Mouse (Mus musculus): Measurements from ENCODE around the gene Rb1.

Rb1 gene

DNA sequence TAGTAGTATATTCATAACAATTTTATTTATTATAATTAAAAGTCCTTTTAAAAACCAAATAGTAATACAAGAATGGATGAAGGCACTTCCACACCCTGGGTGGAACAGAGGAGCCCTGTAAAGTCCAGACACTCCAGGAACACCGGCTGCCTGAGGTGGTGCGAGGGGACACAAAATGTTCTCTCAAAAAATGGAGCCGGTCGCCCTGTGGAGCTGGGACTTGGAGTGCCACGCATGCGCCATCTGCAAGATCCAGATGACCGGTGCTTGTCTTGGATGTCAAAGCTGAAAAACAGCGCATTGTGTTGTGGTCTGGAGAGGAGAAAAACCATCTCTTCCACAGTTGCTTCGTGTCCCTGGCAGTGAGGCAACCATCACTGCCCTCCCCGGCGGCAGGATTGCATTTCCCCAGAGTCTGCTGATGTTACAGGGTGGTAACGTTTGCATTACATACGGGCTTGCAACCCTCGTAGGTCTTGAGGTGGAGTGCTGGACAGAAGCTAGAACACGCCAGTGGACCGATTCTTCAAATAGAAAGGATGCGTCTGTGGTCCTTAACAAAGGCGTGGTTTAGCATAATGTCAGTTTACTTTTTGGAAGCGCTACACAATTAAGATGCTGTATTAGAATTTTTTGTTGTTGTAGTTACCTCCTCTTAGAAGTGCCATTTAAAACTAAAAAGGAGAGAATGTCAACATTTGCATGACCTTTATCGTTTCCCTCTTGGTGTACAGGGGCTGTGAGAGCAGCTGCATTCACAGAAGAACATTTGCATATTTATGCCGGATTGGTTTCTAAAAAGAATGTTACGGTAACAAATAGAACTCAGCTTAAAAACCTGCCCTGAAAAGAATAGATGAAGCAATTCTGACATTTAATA, 9.5 kb upstream of the Rb1 start:
- no peak for DNase-seq

GRCm38 (mm10) chr14:73333880-73334279, 8.3 kb upstream of the Rb1 start:
- DNase-seq, result no peak

DNA sequence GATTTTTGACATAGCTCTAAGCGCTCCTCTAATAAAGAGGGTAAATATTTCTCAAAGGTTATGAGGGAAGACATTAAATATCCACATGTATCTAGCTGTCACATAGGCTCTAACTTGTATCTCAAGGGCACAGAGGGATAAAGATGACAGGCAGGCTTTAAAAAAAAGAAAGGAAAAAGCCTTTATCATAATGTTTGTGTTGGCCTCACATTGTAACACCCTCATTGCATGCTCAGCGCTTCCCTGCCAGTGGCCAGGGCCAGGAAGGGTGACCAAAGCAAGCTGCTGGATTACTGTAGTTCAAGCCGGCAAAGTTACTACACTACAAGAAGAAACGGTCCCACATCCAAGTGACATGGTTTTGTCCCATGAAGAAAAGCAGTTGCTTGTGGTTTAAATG, 5.8 kb upstream of the Rb1 start:
- no peak for DNase-seq

DNA sequence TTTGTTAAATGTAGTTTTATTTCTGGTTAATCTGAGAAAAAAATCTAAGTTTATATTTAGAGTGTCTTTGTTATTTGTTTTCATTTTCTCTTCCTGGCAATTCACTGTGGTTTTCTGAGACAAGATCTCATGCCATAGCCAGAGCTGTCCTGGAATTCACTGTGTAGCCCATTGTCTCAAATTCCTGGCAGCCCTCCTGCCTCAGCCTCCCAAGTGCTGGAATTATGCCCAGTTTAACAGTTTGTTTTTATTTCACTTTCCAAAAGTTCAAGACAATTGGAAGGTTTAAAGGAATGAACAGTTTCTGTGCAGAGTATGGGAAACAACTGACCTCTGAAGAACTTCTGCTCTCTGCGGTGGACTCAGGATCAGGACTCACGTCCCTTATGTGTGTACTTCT, 4.2 kb upstream of the Rb1 start:
- DNase-seq, result no peak

DNA sequence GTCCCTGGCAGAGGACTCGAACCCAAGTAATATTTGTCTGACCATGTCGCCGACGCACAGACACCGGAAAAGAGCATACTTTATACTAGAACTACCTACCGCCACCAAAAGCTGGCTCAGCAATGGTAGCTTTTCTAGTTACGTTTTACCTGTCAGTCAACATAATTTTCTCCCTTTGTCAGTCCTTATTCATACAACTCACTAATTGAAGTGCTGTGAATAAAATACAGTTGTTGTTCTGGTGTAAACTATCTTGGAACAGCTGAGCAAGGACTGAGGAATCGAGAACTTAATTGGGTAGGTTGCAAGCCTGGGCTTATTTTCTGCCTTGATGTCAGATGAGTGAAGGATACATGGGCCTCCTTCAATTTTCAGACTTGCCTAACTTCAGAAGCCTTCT, 889 bp upstream of the Rb1 start:
- DNase-seq, result no peak

GRCm38 (mm10) chr14:73324634-73325455, 777 bp downstream of the Rb1 start:
- peak; percentile 55 for DNase-seq

DNA sequence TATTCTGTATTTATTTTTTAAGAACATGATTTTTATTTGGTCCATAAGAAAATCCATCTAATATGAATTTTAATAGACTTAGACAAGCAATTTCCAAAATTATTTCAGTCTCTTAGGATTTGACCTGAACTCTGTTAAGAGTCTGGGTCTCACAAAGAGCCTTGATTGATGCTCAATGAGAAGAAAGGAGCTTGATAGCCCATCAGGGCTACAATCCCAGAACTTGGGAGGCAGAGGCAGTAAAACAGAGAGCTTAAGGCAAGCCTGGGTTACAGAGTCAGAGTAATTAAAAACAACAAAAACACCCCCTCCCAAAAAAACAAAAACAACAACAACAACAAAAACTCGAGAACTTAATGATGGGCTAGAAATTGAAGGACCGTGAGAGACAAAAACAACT, 1.7 kb downstream of the Rb1 start:
- DNase-seq, result no peak

DNA sequence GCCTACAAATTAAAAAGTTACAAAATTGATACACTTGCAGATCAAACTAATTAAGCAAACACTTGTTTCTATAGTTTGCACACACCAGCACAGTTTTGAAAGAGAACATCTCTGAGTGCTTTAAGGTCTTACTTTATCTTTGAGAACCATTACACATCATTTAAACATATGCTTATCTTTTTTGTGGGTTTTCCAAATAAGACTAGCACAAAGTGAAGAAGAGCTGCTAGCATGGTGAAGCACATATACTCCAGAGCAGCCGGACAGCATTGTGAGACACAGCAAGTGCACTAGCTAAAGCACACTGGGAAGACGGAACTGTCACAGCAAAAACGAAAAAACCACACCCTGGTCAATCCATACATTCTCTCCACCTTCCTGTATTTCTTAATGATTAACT, 3.5 kb downstream of the Rb1 start:
- no peak for DNase-seq

GRCm38 (mm10) chr14:73316933-73317332, 8.7 kb downstream of the Rb1 start:
- no peak for DNase-seq

DNA sequence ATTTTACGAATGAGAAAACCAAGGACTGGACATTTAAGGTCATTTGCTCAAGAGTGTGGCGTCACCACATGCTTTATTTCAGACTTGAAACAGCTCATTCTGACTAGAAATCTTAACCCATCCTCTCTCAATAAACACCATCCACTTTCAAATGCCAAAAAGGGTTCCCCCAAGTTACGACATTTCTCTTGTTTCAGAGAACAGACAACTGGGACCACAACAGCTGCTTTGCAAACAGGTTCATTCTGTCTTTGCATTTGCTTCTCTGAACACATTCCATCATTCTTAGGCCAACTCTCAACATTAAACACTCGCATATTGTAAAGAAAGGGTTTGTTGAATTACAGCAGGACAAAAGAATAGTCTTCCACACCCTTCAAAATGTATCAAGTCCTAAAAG, 11.8 kb downstream of the Rb1 start:
- DNase-seq, result no peak

DNA sequence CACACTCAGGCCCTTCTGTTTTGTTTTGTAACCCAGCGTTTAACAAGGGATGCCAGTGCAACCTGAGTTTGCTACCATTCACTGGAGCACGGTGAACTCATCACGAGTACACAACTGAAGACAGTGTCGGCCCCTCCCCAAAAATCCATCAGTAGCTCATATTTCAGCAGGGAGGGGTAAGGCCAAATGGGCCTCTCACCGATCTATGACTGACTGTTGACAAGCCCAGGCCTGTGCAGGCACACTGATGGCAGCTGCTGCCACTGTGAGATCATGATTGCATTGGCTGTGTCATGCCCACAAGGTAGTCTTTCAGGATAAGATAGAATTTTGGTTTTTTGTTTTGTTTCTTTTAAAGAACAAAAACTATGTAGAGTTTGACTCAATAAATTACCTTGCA, 12.2 kb downstream of the Rb1 start:
- peak; percentile 16 for DNase-seq

- DNase-seq, result no peak
These were observed 12.7 kb downstream of the Rb1 start for GRCm38 (mm10) chr14:73312909-73313308.

GRCm38 (mm10) chr14:73307490-73307889, 18.1 kb downstream of the Rb1 start:
- DNase-seq, result no peak

GRCm38 (mm10) chr14:73303193-73303592, 22.4 kb downstream of the Rb1 start:
- peak; percentile 70 for DNase-seq

GRCm38 (mm10) chr14:73301856-73302255, 23.8 kb downstream of the Rb1 start:
- no peak for DNase-seq

- no peak for DNase-seq
These were observed 30.1 kb downstream of the Rb1 start for GRCm38 (mm10) chr14:73295512-73295911.

GRCm38 (mm10) chr14:73293616-73294015, 32.0 kb downstream of the Rb1 start:
- DNase-seq, result no peak

DNA sequence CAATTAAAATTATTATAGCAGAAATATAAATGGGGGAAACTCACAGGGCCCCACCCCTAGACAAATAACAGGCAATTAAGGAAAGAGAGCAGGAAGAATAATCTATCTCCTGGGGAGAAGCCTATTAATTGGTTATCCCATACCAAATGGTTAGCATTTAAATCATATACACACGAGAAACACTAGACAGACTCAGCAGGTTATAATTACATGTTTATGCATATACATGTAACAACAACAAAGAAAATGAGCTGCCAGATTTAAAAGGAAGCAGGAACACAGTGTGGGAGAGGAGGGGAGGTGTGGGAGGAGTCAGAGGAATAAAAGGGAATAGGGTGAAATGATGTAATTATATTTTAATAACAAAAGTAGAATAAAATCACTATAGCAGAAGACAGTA, 33.2 kb downstream of the Rb1 start:
- no peak for DNase-seq

- DNase-seq, result no peak
These were observed 35.7 kb downstream of the Rb1 start for GRCm38 (mm10) chr14:73289915-73290314.

DNA sequence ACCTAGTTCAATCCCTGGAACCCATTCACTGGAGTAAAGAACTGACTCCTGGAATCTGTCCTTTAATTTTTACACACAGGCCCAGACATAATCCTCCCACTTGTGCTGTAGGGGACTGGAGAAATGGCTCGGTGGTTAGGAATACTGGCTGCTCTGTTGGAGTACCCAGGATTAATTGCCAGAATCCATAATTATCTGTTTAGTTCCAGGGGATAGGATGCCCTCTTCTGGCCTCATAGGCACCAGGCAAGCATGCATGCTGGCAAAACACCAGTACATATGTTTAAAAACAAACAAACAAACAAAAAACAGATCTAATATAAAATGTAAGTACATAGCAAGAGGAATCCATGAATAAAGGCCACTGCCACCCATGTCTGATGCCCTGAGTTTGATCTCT, 44.6 kb downstream of the Rb1 start:
- peak; percentile 46 for DNase-seq

- DNase-seq, result no peak
These were observed 46.5 kb downstream of the Rb1 start for GRCm38 (mm10) chr14:73279096-73279495.

DNA sequence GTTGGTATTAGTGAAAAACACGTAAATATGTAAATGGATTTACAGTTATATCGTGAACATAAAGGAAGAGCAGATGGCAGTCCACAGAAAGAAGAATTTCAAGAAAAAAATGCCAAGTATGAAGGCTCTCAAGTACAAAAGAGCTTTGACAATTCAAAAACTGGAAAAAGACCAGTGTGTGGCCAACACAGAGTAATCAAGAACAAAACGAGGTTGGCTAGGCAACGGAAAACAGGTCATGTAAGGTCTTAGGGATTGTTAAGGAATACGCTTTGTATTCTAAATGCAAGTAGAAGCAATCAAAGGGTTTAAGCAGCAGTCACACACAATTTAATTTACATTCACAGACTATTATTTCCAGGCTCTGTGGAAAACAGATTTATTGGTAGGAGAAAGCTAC, 53.8 kb downstream of the Rb1 start:
- DNase-seq, result no peak

- peak; percentile 12 for DNase-seq
These were observed 59.5 kb downstream of the Rb1 start for GRCm38 (mm10) chr14:73266166-73266565.

DNA sequence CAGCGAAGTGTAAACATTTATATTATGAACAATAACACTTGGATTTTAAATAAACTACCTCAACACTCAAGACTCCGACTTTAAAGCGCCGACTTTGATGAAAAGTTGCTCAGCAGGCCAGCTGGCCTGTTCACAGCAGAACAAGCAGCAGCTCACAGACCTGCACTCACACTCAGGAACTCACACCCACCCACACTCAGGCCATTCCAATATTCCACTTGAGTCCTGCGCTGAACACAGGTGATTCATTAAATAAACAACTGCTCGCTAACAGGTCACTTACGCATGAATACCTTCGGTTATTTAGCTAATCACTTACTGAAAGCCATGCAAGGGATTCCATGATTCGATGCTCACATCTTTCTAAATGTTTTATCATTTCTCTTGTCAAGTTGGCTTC, 63.4 kb downstream of the Rb1 start:
- no peak for DNase-seq
